Mouse (Mus musculus) adrenal gland, adult 18-20 months (tissue): ENCODE data around the gene 1700092M07Rik. TPM values are rescaled to one million over a fixed set of nuclear protein-coding genes. Genes with fewer than 3 reads are reported as not detected.
"Not testable (repeated sequence)": the region's sequence is repeated elsewhere in the genome, so short reads cannot be mapped to it uniquely, and the experiment has no call there.

Experiments
- DNase-seq, 2 experiments: peaks; one replicate each; pipeline ENCODE4 v3.0.0; 2021 to 2022; ENCODE audit warnings: low spot score in 2 of 2
- total RNA-seq, 2 experiments: library from RNA; stranded (reverse); gene quantifications; 1 replicate in 1 of 2; 2 replicates in 1 of 2; pipeline ENCODE4 v1.2.3; 2021

1700092M07Rik gene
- total RNA-seq, 2 experiments from 2014 or later, result 2.0 to 2.3 TPM

DNA sequence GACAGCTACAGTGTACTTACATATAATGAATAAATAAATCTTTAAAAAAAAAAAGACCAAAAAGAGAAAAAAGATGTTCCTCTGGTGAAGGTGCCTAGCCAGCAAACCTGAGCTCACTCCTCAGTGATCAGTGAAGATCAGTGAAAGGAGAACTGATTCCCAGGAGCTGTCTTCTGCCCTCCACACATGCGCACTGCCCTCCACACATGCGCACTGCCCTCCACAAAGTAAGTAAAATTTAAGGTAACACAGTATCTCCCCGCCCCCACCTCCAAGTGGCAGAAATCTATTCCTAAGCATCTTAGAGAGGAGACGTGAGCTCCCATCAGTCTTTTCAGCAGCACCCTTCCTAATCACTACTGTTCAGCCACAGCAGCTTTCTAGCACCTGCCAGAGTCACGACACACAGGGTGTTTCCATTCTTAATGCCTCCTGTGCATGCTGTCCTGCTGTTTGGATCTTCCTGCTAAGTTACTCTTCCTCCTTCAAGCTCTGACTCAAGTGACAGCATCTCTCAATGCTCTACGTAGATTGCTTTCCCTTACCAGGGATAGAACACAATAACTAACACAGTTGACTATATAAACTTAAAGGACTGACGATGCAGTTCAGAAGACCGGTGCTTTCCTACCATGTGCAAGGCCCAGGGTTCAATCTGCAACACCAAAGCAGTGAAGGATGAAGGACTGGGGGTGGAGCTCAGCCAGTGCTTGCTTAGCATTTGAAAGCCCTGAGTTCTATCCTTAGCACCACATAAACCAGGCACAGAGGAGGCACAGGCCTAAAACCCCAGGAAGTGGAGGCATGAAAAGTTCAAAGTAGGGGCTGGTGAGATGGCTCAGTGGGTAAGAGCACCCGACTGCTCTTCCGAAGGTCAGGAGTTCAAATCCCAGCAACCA is 24.4 kb upstream of the 1700092M07Rik start:
- no peak for DNase-seq

- no peak for DNase-seq
Measured at GRCm38 (mm10) chr19:8716767-8717475, 23.6 kb upstream of the 1700092M07Rik start.

GRCm38 (mm10) chr19:8718357-8718756 is 22.2 kb upstream of the 1700092M07Rik start:
- DNase-seq, result peak; percentile 46 to 57

DNA sequence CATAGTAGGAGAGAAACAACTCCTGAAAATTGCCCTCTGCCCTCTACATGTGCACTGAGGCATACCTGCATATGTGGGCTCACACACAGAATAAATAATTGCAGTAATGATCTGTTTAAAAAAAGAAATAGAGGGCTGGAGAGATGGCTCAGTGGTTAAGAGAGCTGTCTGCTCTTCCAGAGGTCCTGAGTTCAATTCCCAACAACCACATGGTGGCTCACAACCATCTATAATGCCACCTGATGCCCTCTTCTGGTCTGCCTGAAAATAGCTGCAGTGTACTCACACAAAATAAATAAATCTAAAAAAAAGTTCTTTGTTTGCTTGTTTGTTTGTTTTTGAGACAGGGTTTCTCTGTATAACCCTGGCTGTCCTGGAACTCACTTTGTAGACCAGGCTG is 21.5 kb upstream of the 1700092M07Rik start:
- not testable (repeated sequence) for DNase-seq

DNA sequence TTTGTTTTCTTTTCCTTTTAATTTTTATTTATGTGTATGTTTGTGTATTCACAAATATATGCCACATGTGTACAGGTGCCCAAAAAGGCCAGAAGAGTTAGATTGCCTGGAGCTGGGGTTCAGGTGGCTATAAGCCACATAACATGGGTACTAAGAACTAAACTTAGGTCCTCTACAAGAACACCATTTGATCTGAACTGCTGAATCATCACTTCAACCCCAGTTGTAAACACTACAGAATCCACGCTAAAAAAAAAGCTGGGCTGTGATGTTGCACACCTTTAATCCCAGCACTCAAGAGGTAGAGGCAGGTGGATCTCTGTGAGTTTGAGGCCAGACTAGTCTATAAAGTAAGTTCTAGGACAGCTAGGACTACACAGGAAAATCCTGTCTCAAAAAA is 19.1 kb upstream of the 1700092M07Rik start:
- no peak for DNase-seq

DNA sequence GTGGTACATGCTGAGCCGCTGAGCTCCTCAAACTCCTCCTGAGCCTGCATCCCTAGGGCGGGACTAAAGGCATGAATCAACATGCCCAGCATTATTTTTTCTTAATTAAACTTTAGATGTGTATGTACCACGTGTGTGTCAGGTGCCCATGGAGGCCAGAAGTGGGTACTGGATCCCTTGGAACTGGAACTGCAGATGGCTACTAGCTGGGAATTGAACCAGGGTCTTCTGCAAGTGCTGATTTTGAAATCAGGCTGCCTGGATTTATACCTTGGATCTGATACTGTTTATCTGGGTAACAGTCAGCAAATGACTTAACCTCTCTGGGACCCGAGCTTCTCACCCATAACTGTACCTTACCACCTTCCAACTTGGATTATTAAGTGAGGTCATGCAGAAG is 18.5 kb upstream of the 1700092M07Rik start:
- DNase-seq, result no peak

- no peak for DNase-seq
Measured at GRCm38 (mm10) chr19:8722559-8722906, 18.0 kb upstream of the 1700092M07Rik start.

DNA sequence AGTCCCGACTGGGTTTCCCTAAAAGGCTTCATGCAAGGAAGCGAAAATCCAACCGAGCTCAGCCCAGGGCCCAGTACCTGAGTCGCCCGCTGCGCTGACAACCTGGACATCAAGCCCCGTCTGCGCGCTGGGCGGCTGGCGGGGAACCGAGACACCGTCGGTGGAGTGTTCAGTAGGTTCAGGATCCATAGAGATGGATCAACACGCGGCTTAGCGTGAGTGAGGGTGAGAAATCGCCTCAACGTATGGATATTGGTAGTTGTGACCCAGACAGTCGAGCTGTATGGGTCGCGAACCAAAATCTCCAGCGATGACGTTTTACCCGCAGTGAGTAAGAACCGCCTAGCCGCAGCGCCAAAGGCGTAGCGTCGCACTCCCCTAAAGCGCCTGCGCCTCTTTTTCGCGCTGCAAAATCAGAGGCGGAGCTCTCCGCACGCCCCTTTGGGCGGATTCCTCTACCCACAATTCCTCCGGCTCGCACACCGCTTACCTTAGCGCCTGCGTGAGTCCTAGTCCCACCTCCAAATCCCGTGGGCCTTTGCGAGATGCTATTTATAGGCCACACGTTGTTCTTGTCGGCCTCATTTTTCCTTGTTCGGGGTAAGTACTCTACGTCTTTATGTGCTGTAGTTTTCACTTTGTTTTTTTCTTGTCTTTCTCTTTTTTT is 17.5 kb upstream of the 1700092M07Rik start, which contains the start of gene Slc3a2:
TSS of gene Slc3a2 (minus strand) at position 463 of the 667 bp plus-strand sequence.
- DNase-seq, result peak; percentile 86 to 88

- DNase-seq, result no peak
Measured at GRCm38 (mm10) chr19:8723574-8724346, 16.8 kb upstream of the 1700092M07Rik start.

- no peak for DNase-seq
Measured at GRCm38 (mm10) chr19:8724392-8724791, 16.1 kb upstream of the 1700092M07Rik start.

DNA sequence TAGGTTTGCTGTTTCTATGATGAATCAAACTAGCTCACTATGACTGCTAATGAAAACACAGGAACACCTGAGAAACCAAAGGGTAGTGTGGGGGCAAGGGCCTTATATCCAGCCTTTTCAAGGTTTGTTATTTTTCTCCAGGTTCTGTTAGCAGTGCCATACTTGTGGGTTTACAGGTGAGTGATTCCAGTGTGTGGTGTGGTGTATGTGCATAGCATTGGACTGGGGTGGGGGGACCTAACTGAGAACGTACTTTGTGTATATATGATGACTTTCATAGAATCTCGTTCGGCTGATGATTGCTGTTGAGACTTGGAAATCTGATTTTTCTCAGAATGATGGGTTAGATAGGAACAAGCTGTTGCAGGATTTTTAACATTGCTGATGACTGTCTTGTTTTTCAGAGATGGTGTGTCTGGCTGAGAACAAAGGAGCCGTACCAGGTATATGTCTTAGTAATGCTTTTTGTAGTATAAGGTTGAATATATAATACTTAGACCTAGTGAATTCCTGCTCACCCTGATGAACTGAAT is 15.4 kb upstream of the 1700092M07Rik start:
- DNase-seq, result no peak

- no peak for DNase-seq
Measured at GRCm38 (mm10) chr19:8726609-8727390, 13.7 kb upstream of the 1700092M07Rik start.

DNA sequence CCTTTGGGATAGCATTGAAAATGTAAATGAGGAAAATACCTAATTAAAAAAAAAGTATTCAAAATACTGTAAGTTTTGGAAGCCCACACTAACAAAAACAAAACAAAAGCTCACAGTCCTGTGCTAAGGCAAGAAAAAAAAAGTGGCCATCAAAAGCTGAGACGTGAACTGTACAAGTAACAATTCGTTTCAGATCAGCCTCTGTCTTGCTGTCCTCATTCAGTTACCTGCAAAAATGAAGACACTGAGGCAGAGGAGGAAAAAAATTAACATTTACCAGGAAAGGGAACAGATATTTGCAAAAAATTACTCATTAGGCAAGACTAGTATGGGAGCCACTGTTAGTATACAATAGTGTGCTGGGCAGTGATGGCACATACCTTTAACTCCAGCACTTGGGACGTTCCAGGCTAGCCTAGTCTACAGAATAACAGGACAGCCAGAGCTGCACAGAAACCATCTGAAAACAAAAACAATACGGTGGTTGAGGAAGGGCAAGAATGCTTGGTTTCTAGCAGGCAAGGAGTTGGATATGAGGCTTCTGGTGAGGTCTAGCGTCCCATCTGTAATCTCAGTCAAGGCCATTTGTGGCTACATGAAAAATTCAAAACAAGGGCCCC is 12.9 kb upstream of the 1700092M07Rik start:
- no peak for DNase-seq

DNA sequence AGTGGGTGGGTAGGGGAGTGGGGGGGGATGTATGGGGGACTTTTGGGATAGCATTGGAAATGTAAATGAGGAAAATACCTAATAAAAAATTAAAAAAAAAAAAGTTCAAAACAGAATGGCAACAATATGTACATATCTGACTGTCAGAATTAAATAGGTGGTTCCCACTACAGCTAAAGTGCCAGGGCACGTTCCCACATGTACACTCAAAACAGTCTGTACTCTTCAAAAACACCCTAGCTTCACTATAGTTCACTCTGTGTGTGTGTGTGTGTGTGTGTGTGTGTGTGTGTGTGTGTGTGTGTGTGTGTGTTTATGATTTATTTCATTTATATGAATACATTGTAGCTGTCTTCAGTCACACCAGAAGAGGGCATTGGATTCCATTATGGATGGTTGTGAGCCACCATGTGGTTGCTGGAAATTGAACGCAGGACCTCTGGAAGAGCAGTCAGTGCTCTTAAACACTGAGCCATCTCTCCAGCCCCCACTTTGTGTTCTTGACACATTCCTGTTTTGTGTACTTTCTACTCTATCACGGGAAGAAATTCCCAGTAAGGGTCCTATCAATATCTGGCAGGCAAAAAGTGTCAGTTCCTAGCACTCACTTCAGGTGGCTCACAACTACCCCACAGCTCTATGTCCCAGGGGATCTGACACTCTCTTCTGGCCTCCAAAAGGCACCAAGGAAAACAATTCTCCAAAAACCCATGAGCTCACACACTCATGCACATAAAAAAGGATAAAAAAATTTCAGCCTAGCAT is 12.0 kb upstream of the 1700092M07Rik start:
- DNase-seq, result not testable (repeated sequence)

DNA sequence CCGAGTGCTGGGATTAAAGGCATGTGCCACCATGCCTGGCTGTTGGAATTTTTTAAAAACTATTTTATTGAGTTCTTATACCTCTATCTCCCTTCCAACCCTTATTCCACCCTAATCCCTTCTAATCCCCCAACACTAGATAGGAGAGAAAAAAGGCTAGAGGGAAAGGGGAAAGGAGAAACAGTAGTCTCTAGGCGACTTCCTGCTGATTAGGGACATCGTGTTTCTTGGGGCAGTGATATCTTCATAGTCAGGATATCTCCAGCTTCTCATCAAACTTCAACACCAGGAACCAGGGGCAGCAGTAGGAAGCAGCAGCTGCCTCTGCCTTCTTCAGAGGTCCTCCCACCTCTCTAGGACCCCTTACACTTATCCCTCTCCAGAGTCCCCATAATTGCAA is 6.2 kb upstream of the 1700092M07Rik start:
- no peak for DNase-seq

GRCm38 (mm10) chr19:8735389-8736159 is 4.9 kb upstream of the 1700092M07Rik start, which contains the start of gene Wdr74:
TSS of gene Wdr74 (plus strand) at chr19:8735827.
- peak; percentile 95 to 96 for DNase-seq

DNA sequence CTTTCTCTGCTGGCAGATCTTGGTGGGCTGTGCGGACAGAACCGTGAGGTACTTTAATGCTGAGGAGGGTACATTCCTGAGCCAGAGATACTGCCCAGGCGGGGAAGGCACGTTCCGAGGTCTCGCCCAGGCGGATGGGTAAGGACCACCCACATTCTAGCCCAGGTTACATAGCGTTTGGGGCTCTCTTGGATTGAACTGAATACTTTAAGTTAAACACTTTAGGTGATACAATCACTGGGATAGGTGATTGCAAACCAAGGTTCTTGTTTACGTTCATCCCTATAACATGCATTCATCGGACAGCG is 4.4 kb upstream of the 1700092M07Rik start:
- DNase-seq, result no peak

GRCm38 (mm10) chr19:8738911-8739310 is 1.6 kb upstream of the 1700092M07Rik start:
- no peak for DNase-seq
